Mouse (Mus musculus) limb, embryonic 13.5 days (tissue): Measurements from ENCODE around the gene Cxcl14. TPM values are rescaled to one million over a fixed set of nuclear protein-coding genes. Genes with fewer than 3 reads are reported as not detected.

Experiments used
- ATAC-seq: fragments of 200-750 bp; cut with Nextera tagmentation; 2 replicates; pipeline ENCODE4 v1.8.0; 2017; ENCODE audit warnings: low read depth, moderate number of reproducible peaks, moderate TSS enrichment; ENCODE audit not compliant: low FRiP score
- H3K27ac ChIP-seq: fragments of 300-500 bp; sonication (generic); 2 replicates; pipeline ENCODE4 v1.5.1; 2015; ENCODE audit warnings: inconsistent platforms, mild to moderate bottlenecking, moderate library complexity
- H3K27me3 ChIP-seq: fragments of 300-500 bp; sonication (generic); 2 replicates; pipeline ENCODE4 v1.6.1; 2015; ENCODE audit warnings: mild to moderate bottlenecking, inconsistent platforms
- H3K36me3 ChIP-seq: fragments of 300-500 bp; sonication (generic); 2 replicates; pipeline ENCODE4 v1.6.1; 2015; ENCODE audit warnings: inconsistent platforms, mild to moderate bottlenecking, moderate library complexity
- H3K4me1 ChIP-seq: fragments of 300-500 bp; sonication (generic); 2 replicates; pipeline ENCODE4 v1.6.1; 2015; ENCODE audit warnings: inconsistent platforms
- H3K4me2 ChIP-seq: fragments of 300-500 bp; sonication (generic); replicated peaks from 2 replicates; pipeline ENCODE4 v1.6.1; 2015; ENCODE audit warnings: inconsistent platforms, mild to moderate bottlenecking, moderate library complexity
- H3K4me3 ChIP-seq: fragments of 300-500 bp; sonication (generic); 2 replicates; pipeline ENCODE4 v1.5.1; 2015; ENCODE audit warnings: moderate library complexity, mild to moderate bottlenecking, inconsistent platforms
- H3K9ac ChIP-seq: fragments of 300-500 bp; sonication (generic); 2 replicates; pipeline ENCODE4 v1.6.1; 2015; ENCODE audit warnings: mild to moderate bottlenecking, inconsistent platforms
- H3K9me3 ChIP-seq: fragments of 300-500 bp; sonication (generic); 2 replicates; pipeline ENCODE4 v1.6.1; 2016; ENCODE audit warnings: inconsistent platforms
- WGBS: fragments of 180-500 bp; shearing (Covaris S2); methylation state at CpG from one replicate; pipeline ENCODE4 v1.1.7; 2015; 5-methylcytosine and 5-hydroxymethylcytosine counted together
- polyA plus RNA-seq: library from polyadenylated mRNA; unstranded; fragments of >200 nt; fragmentation: Nextera tagmentation; extraction: Ambion mirVana; gene quantifications from 2 replicates; pipeline ENCODE4 v1.2.1, GENCODE M21; 2015

The Cxcl14 gene
- polyA plus RNA-seq, 1 experiment from 2014 or later, result 573 TPM

GRCm38 (mm10) chr13:56327779-56328178, 31.4 kb upstream of the Cxcl14 start:
- Histone ChIP-seq H3K4me1 (peaks cover 51% of the 10 kb centered on the region), H3K9me3 (no peaks in the 10 kb centered on the region), H3K27me3 (no peaks in the 10 kb centered on the region), H3K9ac (no peak overlapping the region), H3K27ac (peak overlapping the region; percentile 3; the same call in 1 of the 2 replicates), H3K4me3 (no peak overlapping the region), H3K4me2 (no peak overlapping the region), H3K36me3 (no peaks in the 10 kb centered on the region)
- ATAC-seq, result peak; percentile 48; the same call in 1 of the 2 replicates
- 20% methylated on average over 6 of the region's 6 CpGs for WGBS

GRCm38 (mm10) chr13:56321635-56322034, 25.3 kb upstream of the Cxcl14 start:
- H3K4me3 ChIP-seq, result no peak overlapping the region
- no peaks in the 10 kb centered on the region for H3K36me3 ChIP-seq
- ATAC-seq, result peak; percentile 72
- peak overlapping the region; percentile 87 for H3K27ac ChIP-seq
- H3K9ac ChIP-seq, result no peak overlapping the region
- WGBS, result 23% methylated on average over 7 of the region's 7 CpGs
- H3K4me2 ChIP-seq, result peak overlapping the region; percentile 16; the same call in 1 of the 2 replicates
- no peaks in the 10 kb centered on the region for H3K9me3 ChIP-seq
- H3K4me1 ChIP-seq, result peaks cover 60% of the 10 kb centered on the region
- no peaks in the 10 kb centered on the region for H3K27me3 ChIP-seq

- Histone ChIP-seq H3K36me3 (no peaks in the 10 kb centered on the region), H3K4me3 (no peak overlapping the region), H3K9ac (no peak overlapping the region), H3K27me3 (no peaks in the 10 kb centered on the region), H3K4me2 (no peak overlapping the region), H3K27ac (0 out of 2 replicates have a peak overlapping the region, but pooled peaks have one; percentile 2), H3K9me3 (no peaks in the 10 kb centered on the region), H3K4me1 (peaks cover 50% of the 10 kb centered on the region)
- 32% methylated on average over 4 of the region's 4 CpGs for WGBS
- ATAC-seq, result no peak
Observed at GRCm38 (mm10) chr13:56316930-56317329, 20.6 kb upstream of the Cxcl14 start.

GRCm38 (mm10) chr13:56315201-56315600, 18.9 kb upstream of the Cxcl14 start:
- 15% methylated on average over 3 of the region's 3 CpGs for WGBS
- no peak overlapping the region; the same call in 1 of the 2 replicates for H3K4me2 ChIP-seq
- H3K27ac ChIP-seq, result peak overlapping the region; percentile 63
- peak overlapping the region; percentile 45; the same call in 1 of the 2 replicates for H3K9ac ChIP-seq
- no peaks in the 10 kb centered on the region for H3K27me3 ChIP-seq
- H3K4me1 ChIP-seq, result peaks cover 33% of the 10 kb centered on the region
- peaks cover 6% of the 10 kb centered on the region for H3K9me3 ChIP-seq
- peak; percentile 64 for ATAC-seq
- H3K4me3 ChIP-seq, result no peak overlapping the region
- H3K36me3 ChIP-seq, result no peaks in the 10 kb centered on the region

- H3K9me3 ChIP-seq, result no peaks in the 10 kb centered on the region
- ATAC-seq, result peak; percentile 42; the same call in 1 of the 2 replicates
- H3K36me3 ChIP-seq, result no peaks in the 10 kb centered on the region
- H3K4me1 ChIP-seq, result peaks cover 48% of the 10 kb centered on the region
- H3K27me3 ChIP-seq, result no peaks in the 10 kb centered on the region
- H3K27ac ChIP-seq, result peak overlapping the region; percentile 83
- H3K9ac ChIP-seq, result 0 out of 2 replicates have a peak overlapping the region, but pooled peaks have one; percentile 9
- H3K4me3 ChIP-seq, result no peak overlapping the region
- WGBS, result 21% methylated on average over 12 of the region's 12 CpGs
- peak overlapping the region; percentile 19; the same call in 1 of the 2 replicates for H3K4me2 ChIP-seq
Observed at GRCm38 (mm10) chr13:56305058-56305457, 8.7 kb upstream of the Cxcl14 start.

- no peak for ATAC-seq
- Histone ChIP-seq H3K4me3 (no peak overlapping the region), H3K27ac (peak overlapping the region; percentile 83), H3K4me1 (peaks cover 48% of the 10 kb centered on the region), H3K27me3 (no peaks in the 10 kb centered on the region), H3K36me3 (no peaks in the 10 kb centered on the region), H3K9me3 (peaks cover under 1% of the 10 kb centered on the region; the same call in 1 of the 2 replicates), H3K9ac (no peak overlapping the region), H3K4me2 (peak overlapping the region; percentile 19; the same call in 1 of the 2 replicates)
- WGBS, result 29% methylated on average over 4 of the region's 4 CpGs
Observed at GRCm38 (mm10) chr13:56304453-56304852, 8.1 kb upstream of the Cxcl14 start.

GRCm38 (mm10) chr13:56299336-56299735, 3.0 kb upstream of the Cxcl14 start:
- Histone ChIP-seq H3K9me3 (peaks cover 4% of the 10 kb centered on the region; the same call in 1 of the 2 replicates), H3K27ac (no peak overlapping the region), H3K9ac (no peak overlapping the region), H3K36me3 (no peaks in the 10 kb centered on the region), H3K27me3 (peaks cover 27% of the 10 kb centered on the region), H3K4me1 (peaks cover 41% of the 10 kb centered on the region), H3K4me2 (no peak overlapping the region), H3K4me3 (no peak overlapping the region)
- 92% methylated on average over 11 of the region's 11 CpGs for WGBS
- ATAC-seq, result no peak

- Histone ChIP-seq H3K9me3 (peaks cover 4% of the 10 kb centered on the region; the same call in 1 of the 2 replicates), H3K36me3 (peaks cover 26% of the 10 kb centered on the region), H3K4me2 (peak overlapping the region; percentile 80), H3K4me1 (peaks cover 57% of the 10 kb centered on the region), H3K4me3 (peak overlapping the region; percentile 78), H3K27me3 (peaks cover 48% of the 10 kb centered on the region), H3K9ac (peak overlapping the region; percentile 92), H3K27ac (peak overlapping the region; percentile 88; the same call in 1 of the 2 replicates)
- WGBS, result 9% methylated on average over 8 of the region's 8 CpGs
- ATAC-seq, result no peak
Observed at GRCm38 (mm10) chr13:56296659-56297020, 289 bp upstream of the Cxcl14 start.

- Histone ChIP-seq H3K4me1 (peaks cover 66% of the 10 kb centered on the region), H3K27ac (peak overlapping the region; percentile 88), H3K36me3 (peaks cover 36% of the 10 kb centered on the region), H3K27me3 (peaks cover 51% of the 10 kb centered on the region), H3K9me3 (peaks cover 4% of the 10 kb centered on the region; the same call in 1 of the 2 replicates), H3K4me3 (peak overlapping the region; percentile 78), H3K9ac (peak overlapping the region; percentile 92), H3K4me2 (peak overlapping the region; percentile 80)
- no peak for ATAC-seq
- 2% methylated on average over 13 of the region's 13 CpGs for WGBS
Observed at GRCm38 (mm10) chr13:56295586-56295942, 787 bp downstream of the Cxcl14 start.

- Histone ChIP-seq H3K4me3 (peak overlapping the region; percentile 78), H3K9ac (peak overlapping the region; percentile 92), H3K27me3 (peaks cover 51% of the 10 kb centered on the region), H3K9me3 (peaks cover 4% of the 10 kb centered on the region; the same call in 1 of the 2 replicates), H3K4me1 (peaks cover 73% of the 10 kb centered on the region), H3K36me3 (peaks cover 43% of the 10 kb centered on the region), H3K27ac (peak overlapping the region; percentile 88), H3K4me2 (peak overlapping the region; percentile 80)
- WGBS, result 4% methylated on average over 10 of the region's 10 CpGs
- no peak for ATAC-seq
Observed at GRCm38 (mm10) chr13:56294908-56295307, 1.4 kb downstream of the Cxcl14 start.

GRCm38 (mm10) chr13:56289998-56290397, 6.4 kb downstream of the Cxcl14 start:
- WGBS, result 76% methylated on average over 6 of the region's 6 CpGs
- ATAC-seq, result no peak
- no peak overlapping the region for H3K4me3 ChIP-seq
- peak overlapping the region; percentile 87 for H3K27ac ChIP-seq
- H3K4me1 ChIP-seq, result peaks cover 69% of the 10 kb centered on the region
- peaks cover 44% of the 10 kb centered on the region for H3K36me3 ChIP-seq
- H3K4me2 ChIP-seq, result peak overlapping the region; percentile 48; the same call in 1 of the 2 replicates
- H3K9ac ChIP-seq, result no peak overlapping the region; the same call in 1 of the 2 replicates
- H3K27me3 ChIP-seq, result peaks cover 26% of the 10 kb centered on the region
- no peaks in the 10 kb centered on the region for H3K9me3 ChIP-seq

- 11% methylated on average over 11 of the region's 11 CpGs for WGBS
- peaks cover 61% of the 10 kb centered on the region for H3K4me1 ChIP-seq
- H3K9me3 ChIP-seq, result no peaks in the 10 kb centered on the region
- H3K27ac ChIP-seq, result peak overlapping the region; percentile 87
- H3K4me2 ChIP-seq, result peak overlapping the region; percentile 48
- peak; percentile 75; the same call in 1 of the 2 replicates for ATAC-seq
- H3K36me3 ChIP-seq, result peaks cover 44% of the 10 kb centered on the region
- 0 out of 2 replicates have a peak overlapping the region, but pooled peaks have one; percentile 5 for H3K4me3 ChIP-seq
- H3K9ac ChIP-seq, result peak overlapping the region; percentile 46
- H3K27me3 ChIP-seq, result peaks cover 23% of the 10 kb centered on the region
Observed at GRCm38 (mm10) chr13:56289261-56289660, 7.1 kb downstream of the Cxcl14 start.
